Comparison of ENCODE assay signal across 8 mouse cellular contexts in genomic region chr3:52643796-52644177, GRCm38 (mm10).
DNase-seq lines count a peak whose midpoint lies in the region; ATAC-seq and TF ChIP-seq lines count a peak whose summit lies in the region.
"Had no signal": no experiment of that assay in that cellular context is flagged by ENCODE, and none has a peak within 500 bp of the region (broad histone marks: within the 10 kb centered on the region; RNA-seq: fewer than 3 reads in every experiment).

No protein-coding gene starts in this region.

- TF ChIP-seq CTCF in spleen, adult 2 months (IDR thresholded peaks at IDR 0.05; ENCODE audit: extremely low read depth, insufficient read depth, insufficient read length, insufficient replicate concordance) = no peak

- no peaks in the 10 kb centered on the region for H3K9me3 ChIP-seq in forebrain, embryonic 12.5 days

- no peak overlapping the region for H3K4me2 ChIP-seq in forebrain, embryonic 12.5 days

- no peaks in the 10 kb centered on the region for H3K27me3 ChIP-seq in spleen, adult 2 months (ENCODE audit: control insufficient read depth, insufficient read depth, low read length)
- H3K27me3 ChIP-seq in forebrain, embryonic 12.5 days = 0 out of 2 replicates have a peak, but pooled peaks cover 5% of the 10 kb centered on the region

- H3K36me3 ChIP-seq in spleen, adult 2 months (ENCODE audit: control insufficient read depth, insufficient read depth, low read length) = no peaks in the 10 kb centered on the region
- no peaks in the 10 kb centered on the region for H3K36me3 ChIP-seq in forebrain, embryonic 12.5 days (replicated peaks)

- peaks cover 14% of the 10 kb centered on the region; the same call in 1 of the 2 replicates for H3K4me1 ChIP-seq in spleen, adult 2 months (ENCODE audit: control insufficient read depth, insufficient read depth, insufficient read length)
- peaks cover 32% of the 10 kb centered on the region for H3K4me1 ChIP-seq in forebrain, embryonic 12.5 days

- no peak overlapping the region for H3K9ac ChIP-seq in forebrain, embryonic 12.5 days

- peak overlapping the region; percentile 58 for H3K27ac ChIP-seq in spleen, adult 2 months (ENCODE audit: insufficient read depth, low read length)
- peak overlapping the region; percentile 75 for H3K27ac ChIP-seq in forebrain, embryonic 12.5 days

- H3K4me3 ChIP-seq in spleen, adult 2 months (ENCODE audit: extremely low read depth, insufficient read depth, insufficient read length) = no peak overlapping the region
- H3K4me3 ChIP-seq in forebrain, embryonic 12.5 days (replicated peaks) = no peak overlapping the region

- 73% methylated on average over 10 of the region's 10 CpGs for WGBS in spleen, adult 2 months
- 69% methylated on average over 10 of the region's 10 CpGs for WGBS in forebrain, embryonic 12.5 days

- no peak for ATAC-seq in forebrain, embryonic 12.5 days (ENCODE audit: low FRiP score)
- peak; percentile 85 for ATAC-seq in inflammation-experienced regulatory T-cells, adult 6 months

- DNase-seq in spleen, adult 2 months (ENCODE audit: low read depth in 1 of 2, low spot score in 2 of 2) = peak in 1 of 2 experiments; percentile 57
- no peak for DNase-seq in spleen, postnatal 4 days (ENCODE audit: low spot score in 2 of 2)
- peak; percentile 42 for DNase-seq in thymus, postnatal 25 days
- no peak for DNase-seq in yolk sac, embryonic 10.5 days (ENCODE audit: low spot score)
- DNase-seq in cerebellum, postnatal 36 days = no peak
- DNase-seq: cerebellum, adult 11-12 months had no signal

- no peak for TF ChIP-seq POLR2A in spleen, adult 2 months (IDR thresholded peaks at IDR 0.05; ENCODE audit: low read depth, low read length)
